Mouse (Mus musculus): ENCODE measurements at regions not wholly inside any gene's neighbourhood (a gene's known extent, or its start where the extent isn't known, plus 50 kb on each side); places are given as distances from the start of the nearest gene placed in this dataset.

GRCm38 (mm10) chr1:183962486-183962885 lies 50.6 kb upstream of the Dusp10 start:
- TF ChIP-seq POLR2A (IDR thresholded peaks at IDR 0.05; ENCODE audit: insufficient read length, low read depth), result no peak
- TF ChIP-seq POLR2AphosphoS2 (IDR thresholded peaks at IDR 0.05; ENCODE audit: insufficient read length, low read depth), result no peak
- TF ChIP-seq USF1 (IDR thresholded peaks at IDR 0.05; ENCODE audit: low read depth), result no peak
